In genomic region chr2:20961825-20962224, GRCm38 (mm10) we compare ENCODE assay signal across 8 mouse cellular contexts. TPM values are rescaled to one million over a fixed set of nuclear protein-coding genes. Genes with fewer than 3 reads are reported as not detected.
A peak's percentile ranks its signal among the peaks of the same experiment; 100 is the strongest.
DNase-seq lines count a peak whose midpoint lies in the region; ATAC-seq lines count a peak whose summit lies in the region.
"Had no signal": no experiment of that assay in that cellular context is flagged by ENCODE, and none has a peak within 500 bp of the region (broad histone marks: within the 10 kb centered on the region; RNA-seq: fewer than 3 reads in every experiment).

No protein-coding gene starts in this region.

- no peaks in the 10 kb centered on the region; the same call in 1 of the 2 replicates for H3K36me3 ChIP-seq in liver, embryonic 16.5 days (ENCODE audit: control insufficient read depth, insufficient read depth)
- H3K36me3 ChIP-seq: embryonic facial prominence, embryonic 12.5 days had no signal

- peak; percentile 82 for ATAC-seq in common myeloid progenitor, adult 5-6 weeks (replicated peaks; ENCODE audit: low read depth, poor library complexity, severe bottlenecking)
- peak; percentile 15; the same call in 1 of the 2 replicates for ATAC-seq in liver, embryonic 16.5 days (ENCODE audit: low read depth)

- peak overlapping the region; percentile 30; the same call in 1 of the 2 replicates for H3K27ac ChIP-seq in liver, embryonic 16.5 days (ENCODE audit: low read length)
- H3K27ac ChIP-seq: embryonic facial prominence, embryonic 12.5 days had no signal

- H3K4me2 ChIP-seq in liver, embryonic 16.5 days (ENCODE audit: low read depth, low read length) = peak overlapping the region; percentile 34; the same call in 1 of the 2 replicates
- H3K4me2 ChIP-seq: embryonic facial prominence, embryonic 12.5 days had no signal

- no peaks in the 10 kb centered on the region for H3K27me3 ChIP-seq in liver, embryonic 16.5 days (ENCODE audit: control insufficient read depth, insufficient read depth, low read depth, low read length)
- H3K27me3 ChIP-seq: embryonic facial prominence, embryonic 12.5 days had no signal

- H3K9me3 ChIP-seq in liver, embryonic 16.5 days (replicated peaks; ENCODE audit: control insufficient read depth, low read length) = no peaks in the 10 kb centered on the region
- H3K9me3 ChIP-seq: embryonic facial prominence, embryonic 12.5 days had no signal

- DNase-seq in thymus, postnatal 4 days = peak; percentile 18
- DNase-seq in thymus, postnatal 0 days (ENCODE audit: low spot score) = no peak
- no peak for DNase-seq in adipocyte (ENCODE audit: low spot score)
- no peak for DNase-seq in frontal cortex, postnatal 10 days (ENCODE audit: low spot score in 2 of 2)
- DNase-seq in testis, postnatal 10 days (ENCODE audit: low spot score) = no peak

- H3K4me3 ChIP-seq in liver, embryonic 16.5 days (ENCODE audit: low read depth, low read length) = no peak overlapping the region
- H3K4me3 ChIP-seq: embryonic facial prominence, embryonic 12.5 days had no signal

- peaks cover 55% of the 10 kb centered on the region for H3K4me1 ChIP-seq in liver, embryonic 16.5 days (ENCODE audit: control insufficient read depth, low read depth, low read length)

- 40% methylated on average over 6 of the region's 6 CpGs for WGBS in liver, embryonic 16.5 days (ENCODE audit: insufficient replicate concordance)

- H3K9ac ChIP-seq in liver, embryonic 16.5 days (ENCODE audit: low read depth, low read length) = no peak overlapping the region; the same call in 1 of the 2 replicates
- H3K9ac ChIP-seq: embryonic facial prominence, embryonic 12.5 days had no signal

RNA-seq across cellular contexts. Expression of gene Arhgap21, which starts 6.9 kb away (rescaled TPM):
- polyA plus RNA-seq in thymus, postnatal 0 days (2015; fragmentation: Nextera tagmentation; extraction: Ambion mirVana) = 2.4 and 2.8 TPM in 2 replicates
- 62.4 and 102 TPM in 2 replicates for total RNA-seq in common myeloid progenitor, adult 5-6 weeks (2017)
- polyA plus RNA-seq in liver, embryonic 16.5 days (2015; fragmentation: Nextera tagmentation; extraction: Ambion mirVana) = 5.2 and 5.4 TPM in 2 replicates
